Mouse (Mus musculus): ENCODE measurements around the gene Ocln. TPM values are rescaled to one million over a fixed set of nuclear protein-coding genes. Genes with fewer than 3 reads are reported as not detected.
"Not testable (repeated sequence)": the region's sequence is repeated elsewhere in the genome, so short reads cannot be mapped to it uniquely, and the experiment has no call there.

The Ocln gene
- total RNA-seq, 1 experiment from 2014 or later: 6.7 TPM

- DNase-seq: peak; percentile 92
Measured at GRCm38 (mm10) chr13:100492061-100492787, 60.3 kb downstream of the Ocln start, which contains the start of gene Gtf2h2. Gene Gtf2h2 (minus strand): TSS chr13:100492579.

GRCm38 (mm10) chr13:100491623-100492022, 60.9 kb downstream of the Ocln start:
- no peak for DNase-seq

- DNase-seq: no peak
Measured at GRCm38 (mm10) chr13:100490424-100490823, 62.1 kb downstream of the Ocln start.

- DNase-seq: no peak
Measured at GRCm38 (mm10) chr13:100483610-100484009, 68.9 kb downstream of the Ocln start.

GRCm38 (mm10) chr13:100463527-100464222, 88.8 kb downstream of the Ocln start:
- DNase-seq: no peak

GRCm38 (mm10) chr13:100461336-100461735, 91.2 kb downstream of the Ocln start:
- no peak for DNase-seq

GRCm38 (mm10) chr13:100452415-100453127, 99.9 kb downstream of the Ocln start, which contains the start of gene Naip1:
Gene Naip1 (minus strand): TSS chr13:100452869.
- not testable (repeated sequence) for DNase-seq

GRCm38 (mm10) chr13:100449495-100449894, 103.0 kb downstream of the Ocln start:
- DNase-seq: no peak

Other genes with a start within 250 kb of the Ocln start
- gene Naip6, start 235.0 kb downstream of the Ocln start, total RNA-seq (2021): 0.30 and 0.75 TPM in 2 replicates
- 0.07 and 0.26 TPM in 2 replicates for gene Naip1, start 99.8 kb downstream of the Ocln start, total RNA-seq (2021)
- 29.1 and 31.8 TPM in 2 replicates for gene Gtf2h2, start 60.1 kb downstream of the Ocln start, total RNA-seq (2021)
- gene Marveld2, start 64.3 kb upstream of the Ocln start, total RNA-seq (2021): 0.89 and 1.0 TPM in 2 replicates
- 73.1 and 80.9 TPM in 2 replicates for gene Ak6, start 98.3 kb upstream of the Ocln start, total RNA-seq (2021)
- 20.8 and 22.0 TPM in 2 replicates for gene Rad17, start 98.3 kb upstream of the Ocln start, total RNA-seq (2021)
- gene Taf9, start 98.9 kb upstream of the Ocln start, total RNA-seq (2021): 7.8 and 14.5 TPM in 2 replicates
- 2.1 and 3.0 TPM in 2 replicates for gene Ccdc125, start 117.0 kb upstream of the Ocln start, total RNA-seq (2021)
- gene Cdk7, start 178.2 kb upstream of the Ocln start, total RNA-seq (2021): 40.9 and 42.0 TPM in 2 replicates
- gene Mrps36, start 191.9 kb upstream of the Ocln start, total RNA-seq (2021): 265 and 269 TPM in 2 replicates
- gene Cenph, start 223.2 kb upstream of the Ocln start, total RNA-seq (2021): 3.0 and 3.6 TPM in 2 replicates
- 18.7 and 22.8 TPM in 2 replicates for gene Ccnb1, start 233.9 kb upstream of the Ocln start, total RNA-seq (2021)